Mouse (Mus musculus) mouse trophoblast stem cell (cell line): ENCODE results near the gene Srbd1.

ENCODE experiments used
- in situ Hi-C, 2 experiments: fragments of 300-500 bp; cut with MseI, MboI; formaldehyde crosslinking; loops; 2 replicates in 1 of 2; 3 replicates in 1 of 2; pipeline ENCODE4 v1.15.1; 2025

The Srbd1 gene

GRCm38 (mm10) chr17:85985131-85985530, 159.8 kb downstream of the Srbd1 start:
- in situ Hi-C loops: no loop called here

- in situ Hi-C loops: no loop called here
Observed at GRCm38 (mm10) chr17:85982271-85982670, 162.7 kb downstream of the Srbd1 start.

- in situ Hi-C loops: no loop called here
Observed at GRCm38 (mm10) chr17:85981869-85982268, 163.1 kb downstream of the Srbd1 start.

- in situ Hi-C loops: no loop called here
Observed at GRCm38 (mm10) chr17:85978876-85979275, 166.1 kb downstream of the Srbd1 start.

- in situ Hi-C loops: no loop called here
Observed at GRCm38 (mm10) chr17:85975077-85975476, 169.9 kb downstream of the Srbd1 start.

GRCm38 (mm10) chr17:85974591-85974990, 170.4 kb downstream of the Srbd1 start:
- in situ Hi-C loops: no loop called here

GRCm38 (mm10) chr17:85971120-85971519, 173.9 kb downstream of the Srbd1 start:
- in situ Hi-C loops: no loop called here

GRCm38 (mm10) chr17:85961653-85962052, 183.3 kb downstream of the Srbd1 start:
- in situ Hi-C loops: no loop called here

- in situ Hi-C loops: no loop called here
Observed at GRCm38 (mm10) chr17:85951771-85952170, 193.2 kb downstream of the Srbd1 start.

- in situ Hi-C loops: no loop called here
Observed at GRCm38 (mm10) chr17:85949919-85950505, 195.0 kb downstream of the Srbd1 start.

- in situ Hi-C loops: no loop called here
Observed at GRCm38 (mm10) chr17:85948911-85949909, 195.8 kb downstream of the Srbd1 start.

GRCm38 (mm10) chr17:85944726-85945125, 200.2 kb downstream of the Srbd1 start:
- in situ Hi-C loops: no loop called here

- in situ Hi-C loops: no loop called here
Observed at GRCm38 (mm10) chr17:85943994-85944640, 200.9 kb downstream of the Srbd1 start.

- in situ Hi-C loops: no loop called here
Observed at GRCm38 (mm10) chr17:85943551-85943981, 201.4 kb downstream of the Srbd1 start.

GRCm38 (mm10) chr17:85943071-85943470, 201.9 kb downstream of the Srbd1 start:
- in situ Hi-C loops: no loop called here

GRCm38 (mm10) chr17:85942123-85942522, 202.9 kb downstream of the Srbd1 start:
- in situ Hi-C loops: no loop called here

GRCm38 (mm10) chr17:85941141-85941738, 203.7 kb downstream of the Srbd1 start:
- in situ Hi-C loops: no loop called here

GRCm38 (mm10) chr17:85937131-85937530, 207.8 kb downstream of the Srbd1 start:
- in situ Hi-C loops: no loop called here

GRCm38 (mm10) chr17:85935268-85935667, 209.7 kb downstream of the Srbd1 start:
- in situ Hi-C loops: no loop called here
